Mouse (Mus musculus) ES-CJ7 (cell line): ENCODE data around the gene Med15.
"Not testable (repeated sequence)": the region's sequence is repeated elsewhere in the genome, so short reads cannot be mapped to it uniquely, and the experiment has no call there.

Experiments used
- DNase-seq: peaks from one replicate; pipeline ENCODE4 v3.0.0; 2011; ENCODE audit warnings: low read depth, low spot score

The Med15 gene

GRCm38 (mm10) chr16:17617922-17618565 lies 114.6 kb downstream of the Med15 start:
- peak; percentile 90 for DNase-seq

GRCm38 (mm10) chr16:17616212-17616611 lies 116.5 kb downstream of the Med15 start:
- no peak for DNase-seq

- not testable (repeated sequence) for DNase-seq
Observed at GRCm38 (mm10) chr16:17614740-17615139, 118.0 kb downstream of the Med15 start.

- DNase-seq: no peak
Observed at GRCm38 (mm10) chr16:17611383-17611782, 121.3 kb downstream of the Med15 start.

- DNase-seq: no peak
Observed at GRCm38 (mm10) chr16:17605684-17606083, 127.0 kb downstream of the Med15 start.

GRCm38 (mm10) chr16:17604941-17605340 lies 127.8 kb downstream of the Med15 start:
- DNase-seq: no peak
